ENCODE assay signal across 8 mouse cellular contexts in genomic region chr8:125995101-125995986, GRCm38 (mm10). TPM values are rescaled to one million over a fixed set of nuclear protein-coding genes. Genes with fewer than 3 reads are reported as not detected.
DNase-seq lines count a peak whose midpoint lies in the region; ATAC-seq lines count a peak whose summit lies in the region.

Kcnk1 (plus strand) TSS chr8:125995170.

- H3K27ac ChIP-seq in forebrain, embryonic 13.5 days, result peak within 1 kb of the TSS; percentile 48; the same call in 1 of the 2 replicates
- H3K27ac ChIP-seq in intestine, embryonic 15.5 days, result peak within 1 kb of the TSS; percentile 52
- peak within 1 kb of the TSS; percentile 87 for H3K27ac ChIP-seq in stomach, embryonic 15.5 days

- peak within 1 kb of the TSS; percentile 61 for H3K4me3 ChIP-seq in forebrain, embryonic 13.5 days
- peak within 1 kb of the TSS; percentile 61 for H3K4me3 ChIP-seq in intestine, embryonic 15.5 days (replicated peaks)
- peak within 1 kb of the TSS; percentile 64 for H3K4me3 ChIP-seq in stomach, embryonic 15.5 days (replicated peaks)

- no peaks in the 10 kb centered on the region for H3K9me3 ChIP-seq in forebrain, embryonic 13.5 days (replicated peaks)
- H3K9me3 ChIP-seq in intestine, embryonic 15.5 days, result no peaks in the 10 kb centered on the region
- H3K9me3 ChIP-seq in stomach, embryonic 15.5 days, result no peaks in the 10 kb centered on the region

- H3K27me3 ChIP-seq in forebrain, embryonic 13.5 days, result peaks cover 61% of the 10 kb centered on the region
- H3K27me3 ChIP-seq in intestine, embryonic 15.5 days (replicated peaks), result peaks cover 5% of the 10 kb centered on the region; the same call in 1 of the 2 replicates
- H3K27me3 ChIP-seq in stomach, embryonic 15.5 days (replicated peaks), result peaks cover 11% of the 10 kb centered on the region

- H3K4me2 ChIP-seq in forebrain, embryonic 13.5 days, result peak within 1 kb of the TSS; percentile 90
- peak within 1 kb of the TSS; percentile 88 for H3K4me2 ChIP-seq in intestine, embryonic 15.5 days (replicated peaks)
- peak within 1 kb of the TSS; percentile 82 for H3K4me2 ChIP-seq in stomach, embryonic 15.5 days

- intact Hi-C loops in left cerebral cortex, postnatal 10 days (cut with DNase I), result no loop called here

- DNase-seq in ES-CJ7 (ENCODE audit: low read depth, low spot score), result peak; percentile 77
- DNase-seq in brain, embryonic 18.5 days (ENCODE audit: low read depth, low spot score), result peak; percentile 32
- peak; percentile 48 to 65 for DNase-seq in left cerebral cortex, postnatal 10 days (ENCODE audit: extremely low spot score in 1 of 2, low spot score in 2 of 2)
- peak; percentile 68 to 85 for DNase-seq in lung, postnatal 4 days

- H3K36me3 ChIP-seq in forebrain, embryonic 13.5 days (ENCODE audit: poor library complexity, severe bottlenecking), result no peaks in the 10 kb centered on the region
- H3K36me3 ChIP-seq in intestine, embryonic 15.5 days, result no peaks in the 10 kb centered on the region
- no peaks in the 10 kb centered on the region for H3K36me3 ChIP-seq in stomach, embryonic 15.5 days

- ATAC-seq in forebrain, embryonic 13.5 days, result peak; percentile 74
- peak; percentile 83 for ATAC-seq in intestine, embryonic 15.5 days
- ATAC-seq in stomach, embryonic 15.5 days (ENCODE audit: insufficient read depth, low FRiP score, low read depth), result peak; percentile 81
- ATAC-seq in megakaryocyte progenitor cell, adult 5-6 weeks (replicated peaks; ENCODE audit: poor library complexity), result no peak

- under 1% methylated on average over 66 of the region's 73 CpGs for WGBS in forebrain, embryonic 13.5 days
- 1% methylated on average over 73 of the region's 73 CpGs for WGBS in intestine, embryonic 15.5 days
- WGBS in stomach, embryonic 15.5 days, result under 1% methylated on average over 66 of the region's 73 CpGs

- H3K4me1 ChIP-seq in forebrain, embryonic 13.5 days, result peaks cover 19% of the 10 kb centered on the region
- H3K4me1 ChIP-seq in intestine, embryonic 15.5 days (replicated peaks), result peaks cover 11% of the 10 kb centered on the region
- H3K4me1 ChIP-seq in stomach, embryonic 15.5 days, result peaks cover 21% of the 10 kb centered on the region

- H3K9ac ChIP-seq in forebrain, embryonic 13.5 days, result peak within 1 kb of the TSS; percentile 72
- H3K9ac ChIP-seq in intestine, embryonic 15.5 days, result peak within 1 kb of the TSS; percentile 69
- H3K9ac ChIP-seq in stomach, embryonic 15.5 days, result peak within 1 kb of the TSS; percentile 13

RNA-seq across cellular contexts. Expression of gene Kcnk1, which starts in this region (rescaled TPM):
- polyA plus RNA-seq in forebrain, embryonic 13.5 days (2015; fragmentation: Nextera tagmentation; extraction: Ambion mirVana), result 4.1 and 5.2 TPM in 2 replicates
- 46.6 and 47.3 TPM in 2 replicates for polyA plus RNA-seq in intestine, embryonic 15.5 days (2015; fragmentation: Nextera tagmentation; extraction: Ambion mirVana)
- total RNA-seq in left cerebral cortex, postnatal 10 days (2021), result 10 to 100 TPM; 45.4 to 50.5 TPM
- polyA plus RNA-seq in stomach, embryonic 15.5 days (2015; fragmentation: Nextera tagmentation; extraction: Ambion mirVana), result 58.1 and 69.1 TPM in 2 replicates
- not detected in 2 replicates for total RNA-seq in megakaryocyte progenitor cell, adult 5-6 weeks (2015)
- total RNA-seq in megakaryocyte progenitor cell, adult 5-6 weeks (2017), result not detected in 2 replicates

Comparison
In these comparisons a context has a peak if more than half of its experiments do, and no peak if none do; other contexts are left out.
1. RNA of gene Kcnk1 (total RNA-seq): 45.4 to 50.5 TPM in left cerebral cortex, postnatal 10 days; not detected in megakaryocyte progenitor cell, adult 5-6 weeks; every median in the first group is over 10 times any median in the second.
2. H3K9ac ChIP-seq: peak in every context shown above with its lines; median percentile 72 in forebrain, embryonic 13.5 days; 69 in intestine, embryonic 15.5 days; 13 in stomach, embryonic 15.5 days.
3. Peak in every context shown above with its lines, with median percentiles within 50 percentile points of each other: DNase-seq, H3K27ac ChIP-seq, H3K4me2 ChIP-seq and H3K4me3 ChIP-seq.